Mouse (Mus musculus) bone marrow macrophage, adult 2 months (primary cell): ENCODE measurements around the gene Rab11fip4.

Experiments
- CTCF ChIP-seq: IDR thresholded peaks from 2 replicates; pipeline ENCODE4 v1.5.1; 2012; ENCODE audit warnings: low read depth, mild to moderate bottlenecking, low read length, moderate library complexity
- POLR2A ChIP-seq: IDR thresholded peaks from 2 replicates; pipeline ENCODE4 v1.6.1; 2012; ENCODE audit warnings: mild to moderate bottlenecking, low read depth, low read length, borderline replicate concordance

DNA sequence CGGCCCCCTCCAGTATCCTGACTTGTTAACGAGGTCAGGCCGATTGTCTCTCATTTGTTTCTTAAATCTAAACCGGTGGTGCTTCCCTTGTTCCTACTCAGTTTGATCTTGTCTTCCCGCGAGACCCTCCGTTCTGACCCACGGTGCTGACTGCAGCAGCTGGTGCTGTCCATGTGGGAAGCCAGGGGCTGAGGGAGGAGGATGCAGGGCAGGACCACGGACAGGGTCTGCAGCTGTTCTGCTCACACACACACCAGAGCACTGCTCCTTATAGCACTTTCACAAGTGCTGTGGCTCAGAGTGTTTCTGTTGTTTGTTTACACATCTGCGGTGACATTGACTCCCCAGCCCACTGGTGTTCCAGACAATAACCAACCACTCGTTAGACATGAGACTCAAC, 2.5 kb downstream of the Rab11fip4 start:
- TF ChIP-seq POLR2A (no peak), CTCF (no peak)
